Mouse (Mus musculus) R1 (cell line): ENCODE results near the gene Prkag2.

Source experiments
- DNase-seq: peaks from one replicate; pipeline ENCODE4 v3.0.0-alpha.2; 2018; ENCODE audit warnings: low read depth, low spot score

Prkag2 gene

DNA sequence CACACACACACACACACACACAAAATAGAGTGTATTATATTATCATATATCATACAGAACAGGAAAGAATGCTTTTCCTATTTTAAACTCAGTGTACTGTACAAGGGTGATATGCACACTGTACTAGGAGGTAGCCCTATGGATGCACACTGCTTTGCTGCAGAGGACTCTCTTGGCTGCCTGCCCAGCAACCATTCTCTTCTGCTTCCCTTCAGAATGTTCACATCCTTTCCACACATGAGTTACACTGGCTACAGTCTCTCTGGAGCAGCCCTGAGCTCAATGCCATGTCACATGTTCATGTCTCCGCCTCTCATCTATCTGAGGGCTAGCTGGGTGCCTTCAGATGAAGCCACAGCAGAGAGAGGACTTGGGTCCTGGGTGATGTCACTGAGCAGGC is 181.3 kb downstream of the Prkag2 start:
- DNase-seq: no peak

DNA sequence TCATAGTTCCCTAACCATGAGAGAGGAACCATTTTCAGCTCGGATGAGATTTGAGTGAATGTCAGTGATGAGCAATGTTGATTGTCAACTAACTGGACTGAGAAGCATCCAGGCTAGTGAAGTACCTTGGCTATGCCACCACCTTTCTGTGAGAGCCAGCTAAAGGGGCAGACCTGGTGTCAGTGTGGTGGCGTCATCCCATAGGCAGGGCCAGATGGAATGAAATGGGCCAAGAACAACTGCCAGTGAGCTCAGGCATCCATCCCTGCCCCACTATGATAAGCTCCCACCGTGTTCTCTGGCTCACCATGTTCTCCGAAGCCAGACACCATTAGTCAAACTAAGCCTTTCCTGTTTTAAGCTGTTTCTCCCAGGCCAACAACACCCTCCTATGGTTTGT is 183.9 kb downstream of the Prkag2 start:
- no peak for DNase-seq

DNA sequence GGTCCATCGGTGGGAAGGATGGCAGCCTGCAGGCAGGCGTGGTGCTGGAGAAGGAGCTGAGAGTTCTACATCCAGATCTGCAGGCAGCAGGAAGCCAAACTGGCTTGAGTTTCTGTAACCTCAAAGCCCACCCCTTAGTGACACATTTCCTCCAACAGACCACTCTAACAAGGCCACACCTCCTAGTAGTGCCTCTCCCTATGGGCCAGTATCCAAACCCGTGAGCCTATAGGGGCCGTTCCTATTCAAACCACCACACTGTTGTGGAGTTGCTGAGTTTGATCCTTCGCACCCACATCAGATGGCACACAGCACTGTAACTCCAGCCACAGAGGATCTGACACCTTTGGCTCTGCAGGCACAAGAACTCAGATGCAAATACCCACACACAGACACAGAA is 185.3 kb downstream of the Prkag2 start:
- DNase-seq: no peak

- DNase-seq: no peak
These were observed 186.8 kb downstream of the Prkag2 start for GRCm38 (mm10) chr5:24913656-24914055.

DNA sequence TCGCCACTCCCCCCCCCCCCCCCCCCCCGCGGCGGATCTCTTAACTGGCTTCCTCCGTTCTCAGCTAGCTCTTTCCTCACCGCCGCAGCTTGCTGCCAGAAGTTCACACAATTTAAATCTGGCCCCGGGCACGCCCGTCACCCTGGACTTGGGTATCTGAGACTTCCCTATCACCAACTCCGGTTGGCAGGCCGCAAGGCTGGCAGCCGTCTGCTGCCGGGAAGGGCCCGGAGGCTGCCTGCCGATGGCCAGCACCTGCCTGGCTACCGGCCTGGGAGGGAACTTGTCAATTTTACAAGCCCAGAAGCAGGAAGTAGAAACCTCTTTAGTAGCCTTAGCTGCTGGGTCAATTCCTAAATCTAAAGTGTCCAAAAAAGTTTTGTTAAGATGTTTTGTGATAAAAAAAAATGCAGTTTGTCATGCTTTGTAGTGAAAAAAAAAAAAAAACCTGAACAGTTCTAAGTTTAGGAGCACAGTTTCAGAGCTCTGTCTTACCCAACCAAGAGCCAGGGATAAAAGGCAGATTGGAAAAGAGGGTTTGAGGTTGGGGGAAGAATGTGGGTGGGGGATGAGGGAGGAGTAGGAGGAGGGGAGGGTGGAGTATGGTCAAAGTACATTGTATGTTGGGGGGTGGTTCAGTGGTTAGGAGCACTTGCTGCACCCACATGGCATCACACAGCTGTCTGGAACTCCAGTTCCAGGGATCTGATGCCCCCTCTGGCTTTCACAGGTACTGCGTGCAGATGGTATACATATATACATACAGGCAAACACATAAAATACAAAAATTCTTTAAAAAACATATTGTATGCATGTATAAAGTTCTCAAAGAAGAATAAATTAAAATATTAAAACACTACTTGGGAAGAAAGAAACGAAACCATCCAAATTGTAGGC is 191.4 kb downstream of the Prkag2 start:
- DNase-seq: peak; percentile 90

DNA sequence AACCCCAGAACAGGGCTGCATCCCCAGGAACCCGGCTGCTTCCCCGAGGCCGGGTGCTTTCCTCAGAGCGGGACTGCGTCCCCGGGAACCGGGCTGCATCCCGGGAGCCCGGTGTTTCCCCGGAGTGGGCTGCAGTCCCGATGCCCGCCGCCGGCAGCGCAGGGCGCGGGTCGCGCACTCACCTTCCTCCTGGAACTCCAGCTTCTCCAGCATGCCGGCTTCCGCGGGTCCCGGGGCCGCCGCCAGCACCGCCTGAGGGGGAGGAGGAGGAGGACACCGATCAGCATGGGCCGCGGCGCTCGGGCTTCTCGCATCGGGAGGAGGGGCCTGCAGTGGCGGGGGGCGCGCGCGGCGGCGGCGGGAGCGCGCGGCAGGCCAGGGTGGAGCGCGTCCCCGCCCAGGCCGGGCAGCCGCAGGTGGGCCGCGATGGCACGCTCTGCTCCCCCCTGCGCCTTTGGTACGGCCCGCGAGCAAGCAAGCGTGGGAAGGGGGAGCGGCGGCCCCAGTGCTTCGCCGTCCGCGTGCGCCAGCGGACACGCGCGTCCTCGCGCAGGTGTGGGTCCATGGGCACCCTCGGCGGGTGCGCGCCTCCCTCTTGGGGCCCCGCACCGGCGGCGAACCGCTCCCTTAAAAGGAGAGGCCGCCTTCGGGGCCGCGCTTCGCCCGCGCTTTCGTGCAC is 192.2 kb downstream of the Prkag2 start:
- DNase-seq: peak; percentile 89

GRCm38 (mm10) chr5:24907737-24908136 is 192.7 kb downstream of the Prkag2 start:
- DNase-seq: peak; percentile 59

DNA sequence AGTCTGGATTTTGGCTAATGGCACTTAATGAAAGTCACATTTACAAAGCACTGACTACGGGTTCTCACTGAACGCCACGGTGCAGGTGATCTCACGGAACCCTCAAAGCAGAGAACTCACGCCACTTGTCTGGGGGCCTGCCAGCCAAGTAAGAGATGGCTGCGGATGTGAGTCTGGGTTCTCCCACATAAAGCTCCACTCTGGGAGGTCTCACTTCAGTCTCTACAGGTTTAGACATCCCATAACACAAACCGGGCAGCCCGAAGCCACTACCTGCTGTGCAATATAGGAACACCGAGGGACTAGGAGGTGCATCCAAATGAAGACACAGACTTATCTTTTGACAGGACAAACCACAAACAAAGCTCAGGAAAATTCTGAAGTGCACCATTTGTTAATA is 193.6 kb downstream of the Prkag2 start:
- DNase-seq: no peak

GRCm38 (mm10) chr5:24904941-24905340 is 195.5 kb downstream of the Prkag2 start:
- DNase-seq: no peak

- no peak for DNase-seq
These were observed 196.0 kb downstream of the Prkag2 start for GRCm38 (mm10) chr5:24904423-24904822.

DNA sequence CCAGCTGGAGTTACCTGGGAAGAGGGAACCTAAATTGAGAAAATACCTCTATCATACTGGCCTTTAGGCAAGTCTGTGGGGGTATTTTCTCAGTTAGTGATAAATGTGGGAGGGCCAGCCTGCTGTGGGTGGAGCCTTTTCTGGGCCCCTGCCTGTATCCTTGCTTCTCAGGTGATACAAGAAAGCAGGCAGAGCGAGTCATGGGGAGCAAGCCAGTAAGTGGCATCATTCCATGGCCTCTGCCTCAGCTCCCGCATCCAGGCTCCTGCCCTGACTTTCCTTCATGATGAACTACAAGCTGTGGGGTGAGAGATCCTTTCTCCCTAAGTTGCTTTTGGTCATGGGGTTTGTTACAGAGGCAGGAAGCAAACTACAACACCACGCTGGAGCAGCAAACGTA is 196.4 kb downstream of the Prkag2 start:
- DNase-seq: no peak

DNA sequence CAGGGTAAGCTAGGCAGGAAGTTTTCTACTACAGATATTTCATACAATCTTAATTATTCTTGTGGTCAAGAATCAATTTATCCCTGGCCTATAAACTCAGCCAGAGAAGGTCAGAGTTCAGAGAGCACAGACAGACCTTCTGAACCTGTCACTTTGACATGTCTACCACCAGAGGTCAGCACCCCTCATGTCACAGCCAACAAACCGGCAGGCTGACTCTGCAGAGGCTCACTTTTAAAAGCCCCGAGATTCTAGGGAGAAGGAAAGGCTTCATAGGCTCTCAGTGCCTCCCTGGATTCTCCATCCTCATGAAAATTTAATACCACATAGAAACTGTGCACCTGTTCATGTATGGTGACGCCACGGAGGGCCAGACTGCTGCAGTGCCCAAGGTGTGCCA is 197.6 kb downstream of the Prkag2 start:
- DNase-seq: peak; percentile 76

DNA sequence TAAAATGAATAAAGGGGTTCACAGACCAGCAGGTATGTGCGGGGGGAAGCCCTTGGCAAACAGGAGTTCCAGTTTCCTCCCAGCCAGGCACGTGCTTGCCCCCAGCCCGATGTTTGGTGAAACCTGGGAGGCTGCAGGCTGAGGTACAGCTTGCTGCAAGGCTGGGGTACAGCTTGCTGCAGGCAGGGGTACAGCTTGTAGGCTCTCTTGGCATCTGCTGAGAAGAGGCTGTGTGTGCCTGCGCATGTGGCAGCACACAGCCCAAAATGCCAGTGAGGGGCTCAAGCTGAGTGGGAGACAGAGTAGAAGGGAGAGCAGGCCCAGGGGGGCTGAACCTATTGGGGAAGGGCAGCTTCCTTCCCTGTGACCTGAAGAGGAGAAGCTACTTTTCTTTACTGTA is 204.8 kb downstream of the Prkag2 start:
- DNase-seq: no peak

GRCm38 (mm10) chr5:24894814-24895213 is 205.6 kb downstream of the Prkag2 start:
- DNase-seq: no peak

DNA sequence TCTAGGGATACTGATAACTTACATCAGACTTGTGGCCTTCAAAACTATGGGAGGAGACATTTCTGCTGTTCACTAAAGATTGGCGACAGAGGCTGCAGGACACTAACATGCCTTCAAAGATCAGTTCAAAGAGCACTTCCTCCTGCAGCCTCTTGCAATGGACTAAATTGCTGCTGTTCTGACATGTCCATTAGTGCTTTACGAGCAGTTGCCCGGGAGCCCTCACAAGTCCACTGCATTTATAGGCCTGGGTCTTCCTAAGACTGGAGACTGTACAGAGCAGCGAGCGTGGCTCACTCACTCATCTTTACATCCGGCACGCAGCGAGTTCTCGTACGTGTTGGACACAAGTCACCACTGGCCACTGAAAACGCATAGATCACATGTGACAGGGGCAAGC is 208.0 kb downstream of the Prkag2 start:
- DNase-seq: no peak

DNA sequence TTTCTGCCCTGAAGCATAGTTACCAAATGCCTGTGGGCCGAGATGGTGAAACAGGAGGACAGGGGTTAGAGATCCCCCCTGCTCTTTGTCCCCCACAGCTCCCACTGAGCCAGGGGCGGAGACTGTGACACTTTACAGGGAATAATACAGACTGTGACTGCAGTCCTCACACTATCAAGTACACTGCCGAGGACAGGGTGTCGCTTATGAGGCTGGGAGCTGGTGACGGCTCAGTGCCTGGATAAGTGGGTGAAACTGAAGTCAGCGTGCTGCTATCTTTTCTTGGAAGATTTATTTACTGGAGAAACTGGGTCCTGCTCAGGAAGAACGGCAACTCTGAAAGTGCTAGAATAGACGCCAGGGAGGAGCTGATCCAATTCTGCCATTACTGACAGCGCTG is 210.6 kb downstream of the Prkag2 start:
- DNase-seq: no peak

DNA sequence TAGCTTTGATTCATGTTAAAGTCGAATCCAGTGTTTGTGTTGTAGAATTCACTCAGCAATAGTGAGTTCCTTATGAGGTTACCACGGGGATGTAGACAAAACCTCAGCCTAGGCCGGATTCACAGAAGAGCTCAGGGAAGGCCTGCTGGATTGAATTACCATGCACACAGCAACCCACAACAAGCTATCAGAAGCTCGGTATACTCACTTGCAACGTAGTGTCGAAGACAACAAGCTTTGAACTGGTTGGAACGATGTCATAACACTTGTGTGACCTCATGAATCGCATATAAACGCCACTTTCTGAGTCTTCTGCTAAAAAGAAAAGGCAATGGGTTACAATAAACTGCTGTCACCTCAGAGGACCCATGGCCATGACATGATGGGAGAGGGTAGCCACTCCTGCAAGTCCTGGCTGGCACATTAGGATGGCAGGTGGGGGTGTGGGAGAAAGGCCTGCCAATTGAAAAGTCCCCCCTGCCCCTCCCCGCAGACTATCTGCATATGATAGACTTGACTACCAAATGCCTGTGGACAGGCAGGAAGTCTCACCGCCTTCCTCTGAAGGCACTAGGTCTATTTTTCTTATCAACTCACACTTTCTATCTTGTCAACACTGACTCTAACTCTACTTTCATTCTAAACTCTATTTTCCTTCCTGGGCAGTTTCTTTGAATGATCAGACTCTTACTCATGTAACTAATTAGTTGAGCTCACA is 211.4 kb downstream of the Prkag2 start:
- no peak for DNase-seq

- DNase-seq: no peak
These were observed 213.2 kb downstream of the Prkag2 start for GRCm38 (mm10) chr5:24887271-24887670.

GRCm38 (mm10) chr5:24878713-24879112 is 221.7 kb downstream of the Prkag2 start:
- no peak for DNase-seq

GRCm38 (mm10) chr5:24877836-24878624 is 222.4 kb downstream of the Prkag2 start:
- no peak for DNase-seq

- no peak for DNase-seq
These were observed 223.8 kb downstream of the Prkag2 start for GRCm38 (mm10) chr5:24876653-24877052.

- no peak for DNase-seq
These were observed 226.3 kb downstream of the Prkag2 start for GRCm38 (mm10) chr5:24874111-24874510.
